Mouse (Mus musculus) lung, postnatal 10 days (tissue): ENCODE measurements at regions not wholly inside any gene's neighbourhood (a gene's known extent, or its start where the extent isn't known, plus 50 kb on each side); places are given as distances from the start of the nearest gene placed in this dataset.

Experiments
- DNase-seq: peaks from one replicate; pipeline ENCODE4 v3.0.0; 2021

- DNase-seq: no peak
Measured at GRCm38 (mm10) chr10:117524926-117525565, 104.3 kb upstream of the Cpm start.

- no peak for DNase-seq
Measured at GRCm38 (mm10) chr10:117524101-117524500, 105.2 kb upstream of the Cpm start.

GRCm38 (mm10) chr10:117522906-117523829 lies 106.1 kb upstream of the Cpm start:
- DNase-seq: no peak

GRCm38 (mm10) chr10:117522373-117522772 lies 106.9 kb upstream of the Cpm start:
- no peak for DNase-seq

- peak; percentile 25 for DNase-seq
Measured at GRCm38 (mm10) chr10:117521315-117522270, 107.7 kb upstream of the Cpm start.

- DNase-seq: no peak
Measured at GRCm38 (mm10) chr10:117520536-117521314, 108.6 kb upstream of the Cpm start.

- no peak for DNase-seq
Measured at GRCm38 (mm10) chr10:117519670-117520535, 109.4 kb upstream of the Cpm start.

GRCm38 (mm10) chr10:117518793-117519669 lies 110.3 kb upstream of the Cpm start:
- DNase-seq: no peak

- peak; percentile 65 for DNase-seq
Measured at GRCm38 (mm10) chr10:117517800-117518770, 111.2 kb upstream of the Cpm start.

- DNase-seq: no peak
Measured at GRCm38 (mm10) chr10:117517071-117517714, 112.1 kb upstream of the Cpm start.

GRCm38 (mm10) chr10:117516510-117516909 lies 112.8 kb upstream of the Cpm start:
- no peak for DNase-seq

- peak; percentile 53 for DNase-seq
Measured at GRCm38 (mm10) chr10:117515777-117516501, 113.4 kb upstream of the Cpm start.

- DNase-seq: no peak
Measured at GRCm38 (mm10) chr10:117515039-117515438, 114.3 kb upstream of the Cpm start.

GRCm38 (mm10) chr10:117513925-117514546 lies 115.3 kb upstream of the Cpm start:
- no peak for DNase-seq

GRCm38 (mm10) chr10:117512424-117513257 lies 116.7 kb upstream of the Cpm start:
- DNase-seq: no peak
